Mouse (Mus musculus) MEL (cell line): ENCODE data around the gene Pigk. TPM values are rescaled to one million over a fixed set of nuclear protein-coding genes. Genes with fewer than 3 reads are reported as not detected.

Experiments
- DNase-seq: peaks from one replicate; pipeline ENCODE4 v3.0.0; 2011; ENCODE audit warnings: low read depth, low spot score
- H3K27ac ChIP-seq: 2 replicates; pipeline ENCODE4 v1.5.1; 2012; ENCODE audit warnings: low read depth, mild to moderate bottlenecking, control low read depth, low read length, moderate library complexity; ENCODE audit not compliant: control insufficient read depth
- H3K27me3 ChIP-seq, 2 experiments: fragments of 150-350 bp in 1 of 2; sonication (generic) in 1 of 2; 2 replicates each; pipeline ENCODE4 v1.6.1; 2012; ENCODE audit warnings: low read length in 2 of 2, mild to moderate bottlenecking in 2 of 2, improper control_type of control experiment in 1 of 2, moderate library complexity in 1 of 2; ENCODE audit not compliant: insufficient read depth in 2 of 2, control insufficient read depth in 1 of 2
- H3K36me3 ChIP-seq, 2 experiments: 2 replicates each; pipeline ENCODE4 v1.6.1; 2012 to 2014; ENCODE audit warnings: low read length in 2 of 2, improper control_type of control experiment in 1 of 2, inconsistent platforms in 1 of 2, mild to moderate bottlenecking in 1 of 2; ENCODE audit not compliant: insufficient read depth in 2 of 2, control insufficient read depth in 1 of 2
- H3K4me1 ChIP-seq, 2 experiments: fragments of 150-350 bp in 1 of 2; sonication (generic) in 1 of 2; 2 replicates each; pipeline ENCODE4 v1.6.1; 2012; ENCODE audit warnings: low read length in 2 of 2, improper control_type of control experiment in 1 of 2, mild to moderate bottlenecking in 1 of 2; ENCODE audit not compliant: insufficient read depth in 2 of 2, control insufficient read depth in 1 of 2
- H3K4me3 ChIP-seq, 2 experiments: fragments of 150-350 bp in 1 of 2; sonication (generic) in 1 of 2; 2 replicates each; pipeline ENCODE4 v1.5.1; 2012; ENCODE audit warnings: low read depth in 2 of 2, low read length in 2 of 2, mild to moderate bottlenecking in 2 of 2, moderate library complexity in 2 of 2, control low read depth in 1 of 2, improper control_type of control experiment in 1 of 2; ENCODE audit not compliant: control insufficient read depth in 1 of 2, insufficient read depth in 1 of 2
- H3K79me2 ChIP-seq: 2 replicates; pipeline ENCODE4 v1.6.1; 2012; ENCODE audit warnings: mild to moderate bottlenecking, low read length, moderate library complexity; ENCODE audit not compliant: control insufficient read depth, poor library complexity, insufficient read depth
- H3K9ac ChIP-seq: 2 replicates; pipeline ENCODE4 v1.6.1; 2012; ENCODE audit warnings: low read depth, mild to moderate bottlenecking, control low read depth, low read length, moderate library complexity; ENCODE audit not compliant: control insufficient read depth, poor library complexity, severe bottlenecking
- H3K9me3 ChIP-seq: fragments of 150-350 bp; sonication (generic); replicated peaks from 2 replicates; pipeline ENCODE4 v1.6.1; 2012; ENCODE audit warnings: mild to moderate bottlenecking, low read length, improper control_type of control experiment, moderate library complexity; ENCODE audit not compliant: insufficient read depth
- CHD1 ChIP-seq: IDR thresholded peaks from 2 replicates; pipeline ENCODE4 v1.6.1; 2012; ENCODE audit warnings: low read depth, mild to moderate bottlenecking, inconsistent platforms, low read length, improper control_type of control experiment
- CHD2 ChIP-seq: IDR thresholded peaks from 2 replicates; pipeline ENCODE4 v1.6.1; 2011; ENCODE audit warnings: low read length, improper control_type of control experiment
- CTCF ChIP-seq, 3 experiments: IDR thresholded peaks in 2 of 3; conservative IDR thresholded peaks in 1 of 3; 2 replicates each; pipeline ENCODE4 v1.5.1; 2011 to 2012; ENCODE audit warnings: low read length in 3 of 3, low read depth in 2 of 3, mild to moderate bottlenecking in 2 of 3, improper control_type of control experiment in 1 of 3, inconsistent platforms in 1 of 3, mixed read lengths in 1 of 3, moderate library complexity in 1 of 3; ENCODE audit not compliant: control insufficient read depth in 1 of 3, insufficient read depth in 1 of 3, poor library complexity in 1 of 3, severe bottlenecking in 1 of 3
- EP300 ChIP-seq, 2 experiments: IDR thresholded peaks; 2 replicates each; pipeline ENCODE4 v1.6.1; 2011; ENCODE audit warnings: improper control_type of control experiment in 2 of 2, low read length in 2 of 2, low read depth in 1 of 2, mild to moderate bottlenecking in 1 of 2
- GABPA ChIP-seq: IDR thresholded peaks from 2 replicates; pipeline ENCODE4 v1.6.1; 2012; ENCODE audit warnings: low read depth, mild to moderate bottlenecking, inconsistent platforms, low read length, improper control_type of control experiment, moderate library complexity
- GATA1 ChIP-seq: IDR thresholded peaks from 2 replicates; pipeline ENCODE4 v1.6.1; 2011; ENCODE audit warnings: low read depth, low read length, improper control_type of control experiment
- KAT2A ChIP-seq: conservative IDR thresholded peaks from 2 replicates; pipeline ENCODE4 v1.6.1; 2012; ENCODE audit warnings: low read depth, low read length, improper control_type of control experiment, inconsistent platforms
- MAFK ChIP-seq: IDR thresholded peaks from 2 replicates; pipeline ENCODE4 v1.6.1; 2011; ENCODE audit warnings: low read depth, mild to moderate bottlenecking, low read length, improper control_type of control experiment, borderline replicate concordance
- MEF2A ChIP-seq: IDR thresholded peaks from 2 replicates; pipeline ENCODE4 v1.6.1; 2014; ENCODE audit warnings: low read depth, mild to moderate bottlenecking, inconsistent platforms, low read length, improper control_type of control experiment; ENCODE audit not compliant: poor library complexity, insufficient replicate concordance, severe bottlenecking; ENCODE audit errors: extremely low read depth
- MYC ChIP-seq: IDR thresholded peaks from 2 replicates; pipeline ENCODE4 v1.6.1; 2011; ENCODE audit warnings: low read depth, mild to moderate bottlenecking, low read length, improper control_type of control experiment, moderate library complexity
- NELFE ChIP-seq: IDR thresholded peaks from 2 replicates; pipeline ENCODE4 v1.6.1; 2011; ENCODE audit warnings: low read depth, low read length, improper control_type of control experiment
- NRF1 ChIP-seq: IDR thresholded peaks from 2 replicates; pipeline ENCODE4 v1.6.1; 2014; ENCODE audit warnings: low read depth, mild to moderate bottlenecking, inconsistent platforms, low read length, improper control_type of control experiment, moderate library complexity; ENCODE audit not compliant: poor library complexity, insufficient read depth, severe bottlenecking
- POLR2AphosphoS5 ChIP-seq: IDR thresholded peaks from 2 replicates; pipeline ENCODE4 v1.6.1; 2012; ENCODE audit warnings: low read depth, borderline replicate concordance, mild to moderate bottlenecking, inconsistent platforms, low read length, moderate library complexity, mixed read lengths
- RCOR1 ChIP-seq: IDR thresholded peaks from 2 replicates; pipeline ENCODE4 v1.6.1; 2012; ENCODE audit warnings: low read depth, mild to moderate bottlenecking, inconsistent platforms, low read length, improper control_type of control experiment
- SMC3 ChIP-seq: IDR thresholded peaks from 2 replicates; pipeline ENCODE4 v1.6.1; 2011; ENCODE audit warnings: low read depth, low read length, improper control_type of control experiment
- UBTF ChIP-seq: IDR thresholded peaks from 2 replicates; pipeline ENCODE4 v1.6.1; 2012; ENCODE audit warnings: low read depth, mild to moderate bottlenecking, inconsistent platforms, low read length, improper control_type of control experiment, moderate library complexity, borderline replicate concordance; ENCODE audit not compliant: insufficient read depth
- USF1 ChIP-seq: IDR thresholded peaks from 2 replicates; pipeline ENCODE4 v1.6.1; 2014; ENCODE audit warnings: low read depth, mild to moderate bottlenecking, inconsistent platforms, low read length, improper control_type of control experiment, moderate library complexity
- ZC3H11A ChIP-seq: IDR thresholded peaks from 2 replicates; pipeline ENCODE4 v1.6.1; 2012; ENCODE audit warnings: low read depth, mild to moderate bottlenecking, inconsistent platforms, low read length, improper control_type of control experiment
- ZNF384 ChIP-seq: IDR thresholded peaks from 2 replicates; pipeline ENCODE4 v1.6.1; 2012; ENCODE audit warnings: low read depth, mild to moderate bottlenecking, inconsistent platforms, low read length, improper control_type of control experiment
- polyA plus RNA-seq, 2 experiments: library from polyadenylated mRNA; stranded (reverse) in 1 of 2; unstranded in 1 of 2; fragments of >175 nt in 1 of 2; fragments of >200 nt in 1 of 2; gene quantifications; 2 replicates each; pipeline versions ENCODE4 v1.2.1 to v1.2.4; 2012; ENCODE audit warnings: low replicate concordance in 2 of 2, low read depth in 1 of 2; ENCODE audit not compliant: insufficient read length in 2 of 2, insufficient read depth in 1 of 2, missing spikeins in 1 of 2
- total RNA-seq: library from RNA; depleted of rRNA; stranded (reverse); fragments of 300-350 nt; gene quantifications from 2 replicates; pipeline ENCODE4 v1.2.3, GENCODE M21; 2012

Pigk gene
- total and polyA plus RNA-seq, 3 experiments: 14.6 to 17.8 TPM; not detected in 1

- H3K9me3 ChIP-seq: no peaks in the 10 kb centered on the region
- DNase-seq: no peak
- no peak overlapping the region for H3K27ac ChIP-seq
- no peak for TF ChIP-seq MYC
- TF ChIP-seq EP300 (IDR thresholded peaks at IDR 0.05; ENCODE audit: low read depth in 1 of 2, low read length in 2 of 2): no peak
- no peak for TF ChIP-seq KAT2A
- TF ChIP-seq USF1: no peak
- no peak for TF ChIP-seq MEF2A
- TF ChIP-seq ZNF384: no peak
- no peak for TF ChIP-seq NELFE
- TF ChIP-seq CTCF (IDR thresholded peaks at IDR 0.05 in 2 of 3, conservative IDR thresholded peaks at IDR 0.05 in 1 of 3; ENCODE audit: control insufficient read depth in 1 of 3, insufficient read depth in 1 of 3, low read depth in 2 of 3, low read length in 3 of 3, poor library complexity in 1 of 3, severe bottlenecking in 1 of 3): no peak
- no peak for TF ChIP-seq MAFK
- no peak for TF ChIP-seq CHD1
- TF ChIP-seq GABPA: no peak
- TF ChIP-seq CHD2: no peak
- no peak for TF ChIP-seq UBTF
- no peak for TF ChIP-seq RCOR1
- TF ChIP-seq POLR2AphosphoS5: no peak
- no peak for TF ChIP-seq ZC3H11A
- no peak for TF ChIP-seq NRF1
- no peak for TF ChIP-seq GATA1
- peaks cover 0 to 7% of the 10 kb centered on the region in 2 experiments; a peak in 2 of 4 replicates for H3K4me1 ChIP-seq
- H3K4me3 ChIP-seq: no peak overlapping the region
- H3K27me3 ChIP-seq: no peaks in the 10 kb centered on the region
- no peak overlapping the region for H3K9ac ChIP-seq
- peaks cover 0 to 3% of the 10 kb centered on the region in 2 experiments; a peak in 2 of 4 replicates for H3K36me3 ChIP-seq
- no peaks in the 10 kb centered on the region for H3K79me2 ChIP-seq
Measured at GRCm38 (mm10) chr3:152762302-152762701, 48.4 kb downstream of the Pigk start.

GRCm38 (mm10) chr3:152763139-152763882 is 49.4 kb downstream of the Pigk start:
- TF ChIP-seq RCOR1: no peak
- peak; percentile 18; the same call in 1 of the 2 replicates for TF ChIP-seq SMC3
- peak in 2 of 3 experiments; percentile 23 to 48; a peak in 4 of 6 replicates for TF ChIP-seq CTCF (IDR thresholded peaks at IDR 0.05 in 2 of 3, conservative IDR thresholded peaks at IDR 0.05 in 1 of 3; ENCODE audit: control insufficient read depth in 1 of 3, insufficient read depth in 1 of 3, low read depth in 2 of 3, low read length in 3 of 3, poor library complexity in 1 of 3, severe bottlenecking in 1 of 3)
- TF ChIP-seq, all 39 proteins: peak for 2
- Histone ChIP-seq H3K27ac (no peak overlapping the region), H3K4me3 (no peak overlapping the region), H3K9ac (no peak overlapping the region), H3K4me1 (peaks cover 0 to under 1% of the 10 kb centered on the region in 2 experiments; a peak in 2 of 4 replicates), H3K9me3 (no peaks in the 10 kb centered on the region), H3K36me3 (peaks cover 3% of the 10 kb centered on the region in 2 experiments; a peak in 2 of 4 replicates), H3K79me2 (no peaks in the 10 kb centered on the region), H3K27me3 (no peaks in the 10 kb centered on the region)
- no peak for DNase-seq
